Mouse (Mus musculus) stomach, embryonic 15.5 days (tissue): ENCODE data around the gene Map4k3. TPM values are rescaled to one million over a fixed set of nuclear protein-coding genes. Genes with fewer than 3 reads are reported as not detected.

ENCODE experiments used
- ATAC-seq: fragments of 200-750 bp; cut with Nextera tagmentation; 2 replicates; pipeline ENCODE4 v1.8.0; 2017; ENCODE audit warnings: low read depth, moderate number of reproducible peaks, moderate TSS enrichment; ENCODE audit not compliant: insufficient read depth, low FRiP score
- H3K27ac ChIP-seq: fragments of 300-500 bp; sonication (generic); 2 replicates; pipeline ENCODE4 v1.5.1; 2015; ENCODE audit warnings: mild to moderate bottlenecking, inconsistent platforms
- H3K27me3 ChIP-seq: fragments of 300-500 bp; sonication (generic); replicated peaks from 2 replicates; pipeline ENCODE4 v1.6.1; 2015; ENCODE audit warnings: inconsistent platforms
- H3K36me3 ChIP-seq: fragments of 300-500 bp; sonication (generic); 2 replicates; pipeline ENCODE4 v1.6.1; 2015; ENCODE audit warnings: inconsistent platforms
- H3K4me1 ChIP-seq: fragments of 300-500 bp; sonication (generic); 2 replicates; pipeline ENCODE4 v1.6.1; 2015; ENCODE audit warnings: inconsistent platforms
- H3K4me2 ChIP-seq: fragments of 300-500 bp; sonication (generic); 2 replicates; pipeline ENCODE4 v1.6.1; 2015; ENCODE audit warnings: mild to moderate bottlenecking, inconsistent platforms
- H3K4me3 ChIP-seq: fragments of 300-500 bp; sonication (generic); replicated peaks from 2 replicates; pipeline ENCODE4 v1.5.1; 2015; ENCODE audit warnings: inconsistent platforms
- H3K9ac ChIP-seq: fragments of 300-500 bp; sonication (generic); 2 replicates; pipeline ENCODE4 v1.6.1; 2015; ENCODE audit warnings: inconsistent platforms
- H3K9me3 ChIP-seq: fragments of 300-500 bp; sonication (generic); 2 replicates; pipeline ENCODE4 v1.6.1; 2016; ENCODE audit warnings: inconsistent platforms
- WGBS: fragments of 180-500 bp; shearing (Covaris S2); methylation state at CpG from one replicate; pipeline ENCODE4 v1.1.7; 2015; 5-methylcytosine and 5-hydroxymethylcytosine counted together
- polyA plus RNA-seq: library from polyadenylated mRNA; unstranded; fragments of >200 nt; fragmentation: Nextera tagmentation; extraction: Ambion mirVana; gene quantifications from 2 replicates; pipeline ENCODE4 v1.2.1, GENCODE M21; 2015

Gene Map4k3
- polyA plus RNA-seq, 1 experiment from 2014 or later = 28.9 TPM

- ATAC-seq = no peak
- Histone ChIP-seq H3K27me3 (no peaks in the 10 kb centered on the region), H3K4me3 (no peak overlapping the region), H3K36me3 (no peaks in the 10 kb centered on the region), H3K4me1 (no peaks in the 10 kb centered on the region), H3K9ac (no peak overlapping the region), H3K9me3 (no peaks in the 10 kb centered on the region), H3K27ac (no peak overlapping the region), H3K4me2 (no peak overlapping the region)
- WGBS = 64% methylated on average over 2 of the region's 2 CpGs
Observed at GRCm38 (mm10) chr17:80676211-80676610, 52.1 kb downstream of the Map4k3 start.

GRCm38 (mm10) chr17:80670395-80670794 is 57.9 kb downstream of the Map4k3 start:
- Histone ChIP-seq H3K27ac (no peak overlapping the region), H3K27me3 (no peaks in the 10 kb centered on the region), H3K9me3 (no peaks in the 10 kb centered on the region), H3K9ac (no peak overlapping the region), H3K4me2 (no peak overlapping the region), H3K4me3 (no peak overlapping the region), H3K4me1 (no peaks in the 10 kb centered on the region), H3K36me3 (no peaks in the 10 kb centered on the region)
- no peak for ATAC-seq
- 86% methylated on average over 1 of the region's 1 CpGs for WGBS

- H3K36me3 ChIP-seq = no peaks in the 10 kb centered on the region
- H3K9ac ChIP-seq = no peak overlapping the region
- H3K4me3 ChIP-seq = no peak overlapping the region
- H3K27ac ChIP-seq = no peak overlapping the region
- 82% methylated on average over 4 of the region's 4 CpGs for WGBS
- H3K27me3 ChIP-seq = no peaks in the 10 kb centered on the region
- no peaks in the 10 kb centered on the region for H3K4me1 ChIP-seq
- ATAC-seq = no peak
- H3K9me3 ChIP-seq = no peaks in the 10 kb centered on the region
- H3K4me2 ChIP-seq = no peak overlapping the region
Observed at GRCm38 (mm10) chr17:80663623-80664022, 64.7 kb downstream of the Map4k3 start.

- Histone ChIP-seq H3K4me3 (no peak overlapping the region), H3K4me1 (no peaks in the 10 kb centered on the region), H3K9me3 (no peaks in the 10 kb centered on the region), H3K27me3 (no peaks in the 10 kb centered on the region), H3K36me3 (no peaks in the 10 kb centered on the region), H3K9ac (no peak overlapping the region), H3K4me2 (no peak overlapping the region), H3K27ac (no peak overlapping the region)
- no peak for ATAC-seq
- 69% methylated on average over 7 of the region's 7 CpGs for WGBS
Observed at GRCm38 (mm10) chr17:80662836-80663620, 65.3 kb downstream of the Map4k3 start.

- H3K27me3 ChIP-seq = no peaks in the 10 kb centered on the region
- H3K9ac ChIP-seq = no peak overlapping the region
- WGBS = 78% methylated on average over 3 of the region's 3 CpGs
- H3K4me2 ChIP-seq = no peak overlapping the region
- no peaks in the 10 kb centered on the region for H3K9me3 ChIP-seq
- no peak overlapping the region for H3K4me3 ChIP-seq
- H3K4me1 ChIP-seq = no peaks in the 10 kb centered on the region
- no peak overlapping the region for H3K27ac ChIP-seq
- H3K36me3 ChIP-seq = no peaks in the 10 kb centered on the region
- no peak for ATAC-seq
Observed at GRCm38 (mm10) chr17:80661896-80662295, 66.4 kb downstream of the Map4k3 start.

- H3K9me3 ChIP-seq = no peaks in the 10 kb centered on the region
- no peak overlapping the region for H3K4me2 ChIP-seq
- no peaks in the 10 kb centered on the region for H3K4me1 ChIP-seq
- no peak overlapping the region for H3K27ac ChIP-seq
- no peak overlapping the region for H3K4me3 ChIP-seq
- no peaks in the 10 kb centered on the region for H3K36me3 ChIP-seq
- 84% methylated on average over 15 of the region's 15 CpGs for WGBS
- no peak overlapping the region for H3K9ac ChIP-seq
- H3K27me3 ChIP-seq = no peaks in the 10 kb centered on the region
- no peak for ATAC-seq
Observed at GRCm38 (mm10) chr17:80660707-80661380, 67.4 kb downstream of the Map4k3 start.

GRCm38 (mm10) chr17:80660234-80660633 is 68.1 kb downstream of the Map4k3 start:
- H3K4me1 ChIP-seq = no peaks in the 10 kb centered on the region
- H3K9ac ChIP-seq = no peak overlapping the region

GRCm38 (mm10) chr17:80659821-80660220 is 68.5 kb downstream of the Map4k3 start:
- no peaks in the 10 kb centered on the region for H3K9me3 ChIP-seq
- H3K27me3 ChIP-seq = no peaks in the 10 kb centered on the region
- H3K36me3 ChIP-seq = peaks cover 8% of the 10 kb centered on the region; the same call in 1 of the 2 replicates
- no peak overlapping the region for H3K9ac ChIP-seq
- no peak overlapping the region for H3K27ac ChIP-seq
- 86% methylated on average over 5 of the region's 5 CpGs for WGBS
- H3K4me3 ChIP-seq = no peak overlapping the region
- H3K4me2 ChIP-seq = no peak overlapping the region
- H3K4me1 ChIP-seq = no peaks in the 10 kb centered on the region
- no peak for ATAC-seq

More at GRCm38 (mm10) chr17:80660234-80660633, 68.1 kb downstream of the Map4k3 start:
- no peaks in the 10 kb centered on the region for H3K27me3 ChIP-seq
- H3K4me2 ChIP-seq = no peak overlapping the region
- 69% methylated on average over 2 of the region's 2 CpGs for WGBS
- H3K36me3 ChIP-seq = peaks cover 6% of the 10 kb centered on the region; the same call in 1 of the 2 replicates
- no peak overlapping the region for H3K27ac ChIP-seq
- H3K4me3 ChIP-seq = no peak overlapping the region
- H3K9me3 ChIP-seq = no peaks in the 10 kb centered on the region
- no peak for ATAC-seq

GRCm38 (mm10) chr17:80654323-80654722 is 74.0 kb downstream of the Map4k3 start:
- no peak for ATAC-seq
- H3K9ac ChIP-seq = no peak overlapping the region
- peaks cover 8% of the 10 kb centered on the region for H3K36me3 ChIP-seq
- H3K4me2 ChIP-seq = no peak overlapping the region
- no peak overlapping the region for H3K4me3 ChIP-seq
- H3K27me3 ChIP-seq = no peaks in the 10 kb centered on the region
- no peak overlapping the region for H3K27ac ChIP-seq
- 53% methylated on average over 3 of the region's 3 CpGs for WGBS
- H3K4me1 ChIP-seq = no peaks in the 10 kb centered on the region
- H3K9me3 ChIP-seq = no peaks in the 10 kb centered on the region

- peaks cover 17% of the 10 kb centered on the region for H3K36me3 ChIP-seq
- WGBS = 76% methylated on average over 6 of the region's 6 CpGs
- H3K27me3 ChIP-seq = no peaks in the 10 kb centered on the region
Observed at GRCm38 (mm10) chr17:80652740-80653139, 75.5 kb downstream of the Map4k3 start.

GRCm38 (mm10) chr17:80646843-80647242 is 81.4 kb downstream of the Map4k3 start:
- Histone ChIP-seq H3K9me3 (no peaks in the 10 kb centered on the region), H3K4me1 (0 out of 2 replicates have a peak, but pooled peaks cover 4% of the 10 kb centered on the region), H3K36me3 (peaks cover 19% of the 10 kb centered on the region), H3K9ac (no peak overlapping the region), H3K4me3 (no peak overlapping the region), H3K27me3 (no peaks in the 10 kb centered on the region), H3K27ac (no peak overlapping the region), H3K4me2 (no peak overlapping the region)
- WGBS = 63% methylated on average over 5 of the region's 5 CpGs
- ATAC-seq = no peak

More at GRCm38 (mm10) chr17:80652740-80653139, 75.5 kb downstream of the Map4k3 start:
- Histone ChIP-seq H3K9ac (no peak overlapping the region), H3K4me3 (no peak overlapping the region), H3K9me3 (no peaks in the 10 kb centered on the region), H3K27ac (no peak overlapping the region), H3K4me1 (no peaks in the 10 kb centered on the region), H3K4me2 (no peak overlapping the region)
- no peak for ATAC-seq

GRCm38 (mm10) chr17:80646131-80646530 is 82.2 kb downstream of the Map4k3 start:
- Histone ChIP-seq H3K27ac (no peak overlapping the region), H3K9me3 (no peaks in the 10 kb centered on the region), H3K27me3 (no peaks in the 10 kb centered on the region), H3K4me1 (0 out of 2 replicates have a peak, but pooled peaks cover 4% of the 10 kb centered on the region), H3K36me3 (peaks cover 19% of the 10 kb centered on the region), H3K9ac (no peak overlapping the region), H3K4me3 (no peak overlapping the region), H3K4me2 (no peak overlapping the region)
- ATAC-seq = no peak
- 58% methylated on average over 6 of the region's 6 CpGs for WGBS
